Mouse (Mus musculus) neural tube, embryonic 11.5 days (tissue): ENCODE data around the gene Per3. TPM values are rescaled to one million over a fixed set of nuclear protein-coding genes. Genes with fewer than 3 reads are reported as not detected.

ENCODE experiments used
- ATAC-seq: fragments of 200-750 bp; cut with Nextera tagmentation; 2 replicates; pipeline ENCODE4 v1.8.0; 2017; ENCODE audit warnings: moderate number of reproducible peaks, mild to moderate bottlenecking, moderate TSS enrichment, moderate library complexity; ENCODE audit not compliant: insufficient read depth, low FRiP score, low TSS enrichment
- DNase-seq: peaks from one replicate; pipeline ENCODE4 v3.0.0-alpha.2; 2015; ENCODE audit warnings: low spot score
- H3K27ac ChIP-seq: fragments of 300-500 bp; sonication (generic); 2 replicates; pipeline ENCODE4 v1.5.1; 2014; ENCODE audit warnings: low read depth, mild to moderate bottlenecking, low read length
- H3K27me3 ChIP-seq: fragments of 300-500 bp; sonication (generic); 2 replicates; pipeline ENCODE4 v1.6.1; 2014; ENCODE audit warnings: mild to moderate bottlenecking, low read length, mixed read lengths; ENCODE audit not compliant: control insufficient read depth, insufficient read depth
- H3K36me3 ChIP-seq: fragments of 300-500 bp; sonication (generic); 2 replicates; pipeline ENCODE4 v1.6.1; 2014; ENCODE audit warnings: mild to moderate bottlenecking, low read length, moderate library complexity, mixed read lengths; ENCODE audit not compliant: control insufficient read depth, insufficient read depth
- H3K4me1 ChIP-seq: fragments of 300-500 bp; sonication (generic); 2 replicates; pipeline ENCODE4 v1.6.1; 2014; ENCODE audit warnings: low read length, mixed read lengths; ENCODE audit not compliant: control insufficient read depth, insufficient read depth
- H3K4me2 ChIP-seq: fragments of 300-500 bp; sonication (generic); 2 replicates; pipeline ENCODE4 v1.6.1; 2014; ENCODE audit warnings: low read depth, mild to moderate bottlenecking, moderate library complexity
- H3K4me3 ChIP-seq: fragments of 300-500 bp; sonication (generic); 2 replicates; pipeline ENCODE4 v1.5.1; 2014; ENCODE audit warnings: low read depth, low read length
- H3K9ac ChIP-seq: fragments of 300-500 bp; sonication (generic); 2 replicates; pipeline ENCODE4 v1.6.1; 2014; ENCODE audit warnings: mild to moderate bottlenecking, low read length
- H3K9me3 ChIP-seq: fragments of 300-500 bp; sonication (generic); 2 replicates; pipeline ENCODE4 v1.6.1; 2016; ENCODE audit warnings: low read length; ENCODE audit not compliant: control insufficient read depth
- WGBS: fragments of 180-500 bp; shearing (Covaris S2); extraction: QIAGEN DNeasy Blood & Tissue Kit; methylation state at CpG from one replicate; pipeline ENCODE4 v1.1.7; 2014; 5-methylcytosine and 5-hydroxymethylcytosine counted together
- polyA plus RNA-seq: library from polyadenylated mRNA; unstranded; fragments of >200 nt; fragmentation: Nextera tagmentation; extraction: Ambion mirVana; gene quantifications from 2 replicates; pipeline ENCODE4 v1.2.1, GENCODE M21; 2014

Gene Per3
- polyA plus RNA-seq, 1 experiment from 2014 or later: 4.9 TPM

- no peaks in the 10 kb centered on the region for H3K9me3 ChIP-seq
- no peak overlapping the region for H3K9ac ChIP-seq
- ATAC-seq (no peak), DNase-seq (peak; percentile 64)
- H3K4me1 ChIP-seq: no peaks in the 10 kb centered on the region
- peaks cover 14% of the 10 kb centered on the region for H3K36me3 ChIP-seq
- H3K27me3 ChIP-seq: no peaks in the 10 kb centered on the region
- WGBS: 63% methylated on average over 13 of the region's 13 CpGs
- H3K4me2 ChIP-seq: no peak overlapping the region
- H3K4me3 ChIP-seq: no peak overlapping the region
- H3K27ac ChIP-seq: no peak overlapping the region
These were observed 28.8 kb upstream of the Per3 start for GRCm38 (mm10) chr4:151073108-151073744.

GRCm38 (mm10) chr4:151070962-151071361 is 26.5 kb upstream of the Per3 start:
- no peaks in the 10 kb centered on the region for H3K27me3 ChIP-seq
- DNase-seq (no peak), ATAC-seq (no peak)
- no peaks in the 10 kb centered on the region for H3K9me3 ChIP-seq
- H3K9ac ChIP-seq: no peak overlapping the region
- no peak overlapping the region for H3K4me2 ChIP-seq
- H3K4me1 ChIP-seq: no peaks in the 10 kb centered on the region
- WGBS: 88% methylated on average over 7 of the region's 7 CpGs
- no peak overlapping the region for H3K4me3 ChIP-seq
- H3K27ac ChIP-seq: no peak overlapping the region
- H3K36me3 ChIP-seq: peaks cover 4% of the 10 kb centered on the region

- no peaks in the 10 kb centered on the region for H3K4me1 ChIP-seq
- H3K36me3 ChIP-seq: no peaks in the 10 kb centered on the region; the same call in 1 of the 2 replicates
- no peak overlapping the region for H3K4me2 ChIP-seq
- H3K9me3 ChIP-seq: no peaks in the 10 kb centered on the region
- H3K27me3 ChIP-seq: no peaks in the 10 kb centered on the region
- H3K27ac ChIP-seq: no peak overlapping the region
- ATAC-seq: no peak
- no peak overlapping the region for H3K4me3 ChIP-seq
- no peak for DNase-seq
- WGBS: 81% methylated on average over 4 of the region's 4 CpGs
- no peak overlapping the region for H3K9ac ChIP-seq
These were observed 24.3 kb upstream of the Per3 start for GRCm38 (mm10) chr4:151068751-151069150.

- Histone ChIP-seq H3K27me3 (no peaks in the 10 kb centered on the region), H3K4me2 (no peak overlapping the region), H3K9ac (no peak overlapping the region), H3K9me3 (no peaks in the 10 kb centered on the region), H3K4me3 (no peak overlapping the region), H3K4me1 (peaks cover 5% of the 10 kb centered on the region; the same call in 1 of the 2 replicates), H3K36me3 (no peaks in the 10 kb centered on the region), H3K27ac (no peak overlapping the region)
- ATAC-seq (no peak), DNase-seq (no peak)
- WGBS: 94% methylated on average over 4 of the region's 4 CpGs
These were observed 15.1 kb upstream of the Per3 start for GRCm38 (mm10) chr4:151059566-151059965.

- no peak overlapping the region for H3K27ac ChIP-seq
- no peaks in the 10 kb centered on the region for H3K27me3 ChIP-seq
- peak overlapping the region; percentile 53 for H3K4me2 ChIP-seq
- no peak for ATAC-seq
- no peaks in the 10 kb centered on the region for H3K9me3 ChIP-seq
- H3K4me1 ChIP-seq: peaks cover 5% of the 10 kb centered on the region; the same call in 1 of the 2 replicates
- no peak for DNase-seq
- no peak overlapping the region for H3K4me3 ChIP-seq
- 81% methylated on average over 4 of the region's 4 CpGs for WGBS
- H3K36me3 ChIP-seq: no peaks in the 10 kb centered on the region; the same call in 1 of the 2 replicates
- no peak overlapping the region; the same call in 1 of the 2 replicates for H3K9ac ChIP-seq
These were observed 14.2 kb upstream of the Per3 start for GRCm38 (mm10) chr4:151058634-151059033.

- peak within 1 kb of the TSS; percentile 87 for H3K9ac ChIP-seq
- H3K9me3 ChIP-seq: no peaks in the 10 kb centered on the region
- no peaks in the 10 kb centered on the region for H3K27me3 ChIP-seq
- no peaks in the 10 kb centered on the region; the same call in 1 of the 2 replicates for H3K36me3 ChIP-seq
- under 1% methylated on average over 110 of the region's 114 CpGs for WGBS
- ATAC-seq (peak; percentile 98), DNase-seq (peak; percentile 100)
- H3K4me3 ChIP-seq: peak within 1 kb of the TSS; percentile 93
- H3K27ac ChIP-seq: peak within 1 kb of the TSS; percentile 92
- peak within 1 kb of the TSS; percentile 77 for H3K4me2 ChIP-seq
- H3K4me1 ChIP-seq: peaks cover 5% of the 10 kb centered on the region; the same call in 1 of the 2 replicates
These were observed 13.2 kb upstream of the Per3 start, which contains the start of gene Vamp3 for GRCm38 (mm10) chr4:151057347-151058321. Vamp3 (minus strand) TSS chr4:151057963.

- no peak for DNase-seq
- 86% methylated on average over 1 of the region's 1 CpGs for WGBS
- no peaks in the 10 kb centered on the region for H3K9me3 ChIP-seq
These were observed 6.7 kb upstream of the Per3 start for GRCm38 (mm10) chr4:151051162-151051561.

GRCm38 (mm10) chr4:151046524-151046923 is 2.1 kb upstream of the Per3 start:
- Histone ChIP-seq H3K4me2 (no peak overlapping the region), H3K9ac (no peak overlapping the region), H3K27ac (no peak overlapping the region), H3K36me3 (no peaks in the 10 kb centered on the region; the same call in 1 of the 2 replicates), H3K27me3 (no peaks in the 10 kb centered on the region), H3K4me3 (no peak overlapping the region), H3K4me1 (peaks cover 13% of the 10 kb centered on the region), H3K9me3 (no peaks in the 10 kb centered on the region)
- 89% methylated on average over 3 of the region's 3 CpGs for WGBS
- ATAC-seq (no peak), DNase-seq (no peak)

More at GRCm38 (mm10) chr4:151051162-151051561, 6.7 kb upstream of the Per3 start:
- Histone ChIP-seq H3K9ac (no peak overlapping the region), H3K4me2 (no peak overlapping the region), H3K36me3 (no peaks in the 10 kb centered on the region; the same call in none of the 2 replicates), H3K4me1 (no peaks in the 10 kb centered on the region), H3K27me3 (no peaks in the 10 kb centered on the region), H3K4me3 (no peak overlapping the region), H3K27ac (no peak overlapping the region)
- no peak for ATAC-seq
